17 mouse cellular contexts compared by ENCODE assay signal in the genomic region with DNA sequence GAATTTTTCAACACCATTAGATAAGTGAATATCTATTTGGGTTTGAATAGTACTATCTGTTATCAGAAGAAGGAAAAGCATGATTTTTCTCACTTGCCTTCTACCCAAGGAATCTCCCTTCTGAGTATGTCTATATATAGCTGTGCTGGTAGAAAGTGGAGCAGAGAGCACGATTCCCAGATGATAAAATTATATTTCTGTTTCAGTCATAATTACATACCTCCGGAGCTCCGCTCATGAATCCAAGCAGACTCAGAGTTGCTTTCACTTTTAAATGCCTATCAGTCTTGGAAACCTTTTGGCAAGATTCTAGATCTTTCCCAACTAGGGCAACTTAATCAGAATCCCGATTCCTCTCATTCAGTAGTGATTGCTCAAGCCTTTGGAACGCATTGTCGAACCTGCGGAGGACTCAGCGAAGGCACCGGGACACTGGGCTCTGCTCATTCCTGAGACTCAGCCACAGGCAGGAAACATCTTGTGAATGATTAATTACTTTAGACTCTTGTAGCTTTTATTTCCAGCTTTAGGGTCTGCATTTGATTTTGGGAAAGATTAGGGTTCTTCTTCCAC. TPM values are rescaled to one million over a fixed set of nuclear protein-coding genes. Genes with fewer than 3 reads are reported as not detected.
DNase-seq lines count a peak whose midpoint lies in the region; ATAC-seq and TF ChIP-seq lines count a peak whose summit lies in the region.
"Had no signal": no experiment of that assay in that cellular context is flagged by ENCODE, and none has a peak within 500 bp of the region (broad histone marks: within the 10 kb centered on the region; RNA-seq: fewer than 3 reads in every experiment).

No protein-coding gene starts in this region.

- WGBS in kidney, embryonic 15.5 days, result 73% methylated on average over 9 of the region's 9 CpGs
- 78% methylated on average over 9 of the region's 9 CpGs for WGBS in cerebellum, adult 2 months

- peak; percentile 75 for ATAC-seq in Patski
- no peak for ATAC-seq in kidney, embryonic 15.5 days (replicated peaks; ENCODE audit: low FRiP score)
- ATAC-seq: CD4-positive, CD25-positive, alpha-beta regulatory T cell, adult 4 months; forebrain, embryonic 15.5 days; intestine, postnatal 0 days had no signal

- TF ChIP-seq POLR2A in cerebellum, adult 2 months (IDR thresholded peaks at IDR 0.05; ENCODE audit: borderline replicate concordance, insufficient read depth, low read length), result no peak

- in situ Hi-C loops in Patski (cut with MboI; ENCODE audit: low pct_unique_long_range_greater_than_20kb), result no loop called here

- H3K27ac ChIP-seq in kidney, embryonic 15.5 days, result no peak overlapping the region
- no peak overlapping the region for H3K27ac ChIP-seq in cerebellum, adult 2 months (ENCODE audit: insufficient read depth, low read length)
- H3K27ac ChIP-seq: embryonic facial prominence, embryonic 12.5 days; forebrain, embryonic 15.5 days; hindbrain, embryonic 10.5 days; limb, embryonic 15.5 days had no signal

- H3K27me3 ChIP-seq in Patski, result no peaks in the 10 kb centered on the region
- peaks cover 3% of the 10 kb centered on the region; the same call in 1 of the 2 replicates for H3K27me3 ChIP-seq in kidney, embryonic 15.5 days
- H3K27me3 ChIP-seq in cerebellum, adult 2 months (ENCODE audit: control insufficient read depth, insufficient read depth, low read length), result no peaks in the 10 kb centered on the region
- H3K27me3 ChIP-seq: embryonic facial prominence, embryonic 12.5 days; forebrain, embryonic 15.5 days; limb, embryonic 15.5 days had no signal

- no peak overlapping the region for H3K9ac ChIP-seq in kidney, embryonic 15.5 days
- H3K9ac ChIP-seq: embryonic facial prominence, embryonic 12.5 days; forebrain, embryonic 15.5 days; limb, embryonic 15.5 days had no signal

- CTCF ChIA-PET in Patski (lab: Charles Lee), result interaction anchor here (0.9 to 1.1 kb wide), 2 partner anchors 37 to 129 kb away, joined by 4 to 6 read pairs; no protein-coding TSS in a partner anchor

- peak; percentile 23 to 52 for DNase-seq in frontal cortex, adult 2 months (ENCODE audit: extremely low spot score in 1 of 2, low spot score in 1 of 2)
- DNase-seq in frontal cortex, postnatal 25 days (ENCODE audit: low spot score in 2 of 2), result no peak
- DNase-seq in left cerebral cortex, adult 18-20 months (ENCODE audit: low spot score in 2 of 2), result peak; percentile 12 to 20
- DNase-seq in left cerebral cortex, adult 11 months (ENCODE audit: low spot score), result no peak
- DNase-seq in Patski (ENCODE audit: low read depth, low spot score), result no peak
- peak; percentile 15 to 23 for DNase-seq in left cerebral cortex, adult 9 months (ENCODE audit: low spot score in 2 of 2)
- no peak for DNase-seq in cerebellum, adult 2 months
- DNase-seq: cerebellum, postnatal 10 days; lung, postnatal 14 days; midbrain, embryonic 14.5 days had no signal

- H3K4me2 ChIP-seq in kidney, embryonic 15.5 days, result no peak overlapping the region
- H3K4me2 ChIP-seq: embryonic facial prominence, embryonic 12.5 days; forebrain, embryonic 15.5 days; limb, embryonic 15.5 days had no signal

- POLR2A ChIA-PET in Patski (lab: Charles Lee), result no interaction called here

- no peaks in the 10 kb centered on the region for H3K9me3 ChIP-seq in kidney, embryonic 15.5 days (replicated peaks)
- H3K9me3 ChIP-seq: embryonic facial prominence, embryonic 12.5 days; forebrain, embryonic 15.5 days; hindbrain, embryonic 10.5 days; limb, embryonic 15.5 days had no signal

- no peak overlapping the region for H3K4me3 ChIP-seq in kidney, embryonic 15.5 days (replicated peaks)
- H3K4me3 ChIP-seq in cerebellum, adult 2 months (replicated peaks; ENCODE audit: insufficient read depth, low read depth, low read length), result no peak overlapping the region
- H3K4me3 ChIP-seq: embryonic facial prominence, embryonic 12.5 days; forebrain, embryonic 15.5 days; hindbrain, embryonic 10.5 days; limb, embryonic 15.5 days had no signal

- 0 out of 2 replicates have a peak, but pooled peaks cover 3% of the 10 kb centered on the region for H3K4me1 ChIP-seq in kidney, embryonic 15.5 days
- no peaks in the 10 kb centered on the region for H3K4me1 ChIP-seq in cerebellum, adult 2 months (ENCODE audit: control insufficient read depth, insufficient read depth, low read length)
- H3K4me1 ChIP-seq: embryonic facial prominence, embryonic 12.5 days; forebrain, embryonic 15.5 days; limb, embryonic 15.5 days had no signal

- no peaks in the 10 kb centered on the region for H3K36me3 ChIP-seq in kidney, embryonic 15.5 days
- H3K36me3 ChIP-seq: embryonic facial prominence, embryonic 12.5 days; forebrain, embryonic 15.5 days; hindbrain, embryonic 10.5 days; limb, embryonic 15.5 days had no signal

- TF ChIP-seq CTCF in Patski (IDR thresholded peaks at IDR 0.05), result no peak
- no peak for TF ChIP-seq CTCF in cerebellum, adult 2 months (IDR thresholded peaks at IDR 0.05; ENCODE audit: borderline replicate concordance, insufficient read depth, low read depth, low read length)

RNA-seq across cellular contexts. Expression of a gene that starts 27.9 kb away (rescaled TPM):
- polyA plus RNA-seq in frontal cortex, adult 2 months (2012; rRNA removed), result 33.8 and 42.0 TPM in 2 replicates
- 10 to 100 TPM; 32.7 to 40.2 TPM for total RNA-seq in left cerebral cortex, adult 18-20 months (2021)
- 0.33 TPM for polyA plus RNA-seq in Patski (2021)
- 12.8 and 13.9 TPM in 2 replicates for polyA plus RNA-seq in kidney, embryonic 15.5 days (2015; fragmentation: Nextera tagmentation; extraction: Ambion mirVana)
- 38.2 and 38.7 TPM in 2 replicates for polyA plus RNA-seq in cerebellum, adult 2 months (2012; rRNA removed)

Comparison
In these comparisons a context has a peak if more than half of its experiments do, and no peak if none do; other contexts are left out.
1. DNase-seq: peak in frontal cortex, adult 2 months (2 of 2), left cerebral cortex, adult 18-20 months (2 of 2) and left cerebral cortex, adult 9 months (2 of 2); none in frontal cortex, postnatal 25 days (0 of 2), left cerebral cortex, adult 11 months (single experiment), Patski (single experiment) and cerebellum, adult 2 months (0 of 2).
2. RNA of a gene that starts 27.9 kb away (polyA plus RNA-seq): 33.8 to 42.0 TPM in frontal cortex, adult 2 months, 38.2 to 38.7 TPM in cerebellum, adult 2 months and 12.8 to 13.9 TPM in kidney, embryonic 15.5 days; 0.33 TPM in Patski (single experiment); every median in the first group is over 10 times any median in the second.